Mouse (Mus musculus): ENCODE data around the gene Cst6. TPM values are rescaled to one million over a fixed set of nuclear protein-coding genes. Genes with fewer than 3 reads are reported as not detected.

Gene Cst6
- polyA plus RNA-seq, 1 experiment from 2014 or later = 33.1 TPM

GRCm38 (mm10) chr19:5383326-5383725 lies 34.0 kb upstream of the Cst6 start:
- H3K4me2 ChIP-seq (ENCODE audit: low read depth, low read length) = no peak overlapping the region
- H3K4me1 ChIP-seq (ENCODE audit: control insufficient read depth, insufficient read depth, low read length) = peaks cover 15% of the 10 kb centered on the region
- no peaks in the 10 kb centered on the region for H3K9me3 ChIP-seq (ENCODE audit: control insufficient read depth, low read length)
- H3K9ac ChIP-seq (ENCODE audit: low read depth, low read length) = no peak overlapping the region
- no peak overlapping the region for H3K4me3 ChIP-seq (ENCODE audit: low read length)
- H3K36me3 ChIP-seq (ENCODE audit: control insufficient read depth, insufficient read depth, low read length) = peaks cover 40% of the 10 kb centered on the region
- no peak overlapping the region for H3K27ac ChIP-seq (ENCODE audit: low read length)
- H3K27me3 ChIP-seq (replicated peaks; ENCODE audit: control insufficient read depth, insufficient read depth, low read length) = no peaks in the 10 kb centered on the region
- no peak for ATAC-seq
- 93% methylated on average over 12 of the region's 12 CpGs for WGBS

DNA sequence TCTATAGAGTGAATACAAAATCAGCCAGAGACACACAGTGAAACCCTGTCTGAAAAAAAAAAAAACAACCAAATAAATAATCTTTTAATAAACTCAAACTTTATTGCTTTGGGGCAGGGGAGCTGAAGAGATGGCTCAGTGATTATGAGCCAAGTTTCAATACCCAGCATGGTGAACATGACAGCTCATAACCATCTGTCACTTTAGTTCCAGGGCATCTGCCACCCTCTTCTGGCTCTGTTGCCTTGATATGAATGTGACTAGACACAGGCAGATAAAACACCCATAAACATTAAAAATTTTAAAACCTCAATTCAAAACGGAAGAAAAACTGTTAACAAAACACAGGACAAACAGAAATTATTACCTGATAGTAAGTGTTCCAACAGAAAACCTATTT lies 28.1 kb upstream of the Cst6 start:
- H3K4me2 ChIP-seq (ENCODE audit: low read depth, low read length) = no peak overlapping the region
- no peak for ATAC-seq
- peaks cover 24% of the 10 kb centered on the region for H3K36me3 ChIP-seq (ENCODE audit: control insufficient read depth, insufficient read depth, low read length)
- H3K27ac ChIP-seq (ENCODE audit: low read length) = no peak overlapping the region
- WGBS = 85% methylated on average over 1 of the region's 1 CpGs
- no peaks in the 10 kb centered on the region for H3K9me3 ChIP-seq (ENCODE audit: control insufficient read depth, low read length)
- no peak overlapping the region for H3K9ac ChIP-seq (ENCODE audit: low read depth, low read length)
- H3K4me1 ChIP-seq (ENCODE audit: control insufficient read depth, insufficient read depth, low read length) = no peaks in the 10 kb centered on the region
- H3K27me3 ChIP-seq (replicated peaks; ENCODE audit: control insufficient read depth, insufficient read depth, low read length) = no peaks in the 10 kb centered on the region
- no peak overlapping the region for H3K4me3 ChIP-seq (ENCODE audit: low read length)

- Histone ChIP-seq H3K36me3 (ENCODE audit: control insufficient read depth, insufficient read depth, low read length) (peaks cover 21% of the 10 kb centered on the region), H3K9ac (ENCODE audit: low read depth, low read length) (no peak overlapping the region)
These were observed 25.4 kb upstream of the Cst6 start for GRCm38 (mm10) chr19:5374748-5375147.

GRCm38 (mm10) chr19:5374177-5374576 lies 24.8 kb upstream of the Cst6 start:
- Histone ChIP-seq H3K4me2 (ENCODE audit: low read depth, low read length) (no peak overlapping the region), H3K27ac (ENCODE audit: low read length) (peak overlapping the region; percentile 87), H3K4me1 (ENCODE audit: control insufficient read depth, insufficient read depth, low read length) (no peaks in the 10 kb centered on the region), H3K27me3 (replicated peaks; ENCODE audit: control insufficient read depth, insufficient read depth, low read length) (no peaks in the 10 kb centered on the region), H3K36me3 (ENCODE audit: control insufficient read depth, insufficient read depth, low read length) (peaks cover 19% of the 10 kb centered on the region), H3K9ac (ENCODE audit: low read depth, low read length) (no peak overlapping the region), H3K4me3 (ENCODE audit: low read length) (no peak overlapping the region), H3K9me3 (ENCODE audit: control insufficient read depth, low read length) (no peaks in the 10 kb centered on the region)
- ATAC-seq = peak; percentile 89
- 73% methylated on average over 4 of the region's 4 CpGs for WGBS

More at GRCm38 (mm10) chr19:5374748-5375147, 25.4 kb upstream of the Cst6 start:
- H3K4me1 ChIP-seq (ENCODE audit: control insufficient read depth, insufficient read depth, low read length) = no peaks in the 10 kb centered on the region
- WGBS = 56% methylated on average over 4 of the region's 4 CpGs
- peak; percentile 66 for ATAC-seq
- H3K27ac ChIP-seq (ENCODE audit: low read length) = peak overlapping the region; percentile 87
- no peaks in the 10 kb centered on the region for H3K27me3 ChIP-seq (replicated peaks; ENCODE audit: control insufficient read depth, insufficient read depth, low read length)
- H3K9me3 ChIP-seq (ENCODE audit: control insufficient read depth, low read length) = no peaks in the 10 kb centered on the region
- H3K4me3 ChIP-seq (ENCODE audit: low read length) = no peak overlapping the region
- H3K4me2 ChIP-seq (ENCODE audit: low read depth, low read length) = no peak overlapping the region

- no peaks in the 10 kb centered on the region for H3K27me3 ChIP-seq (replicated peaks; ENCODE audit: control insufficient read depth, insufficient read depth, low read length)
- no peak overlapping the region for H3K4me3 ChIP-seq (ENCODE audit: low read length)
- no peak overlapping the region for H3K27ac ChIP-seq (ENCODE audit: low read length)
- H3K9ac ChIP-seq (ENCODE audit: low read depth, low read length) = no peak overlapping the region
- no peaks in the 10 kb centered on the region for H3K9me3 ChIP-seq (ENCODE audit: control insufficient read depth, low read length)
- WGBS = 90% methylated on average over 7 of the region's 7 CpGs
- ATAC-seq = no peak
- H3K36me3 ChIP-seq (ENCODE audit: control insufficient read depth, insufficient read depth, low read length) = peaks cover 16% of the 10 kb centered on the region
- H3K4me2 ChIP-seq (ENCODE audit: low read depth, low read length) = no peak overlapping the region
- H3K4me1 ChIP-seq (ENCODE audit: control insufficient read depth, insufficient read depth, low read length) = peaks cover 6% of the 10 kb centered on the region
These were observed 23.4 kb upstream of the Cst6 start for GRCm38 (mm10) chr19:5372724-5373123.

- peaks cover 9% of the 10 kb centered on the region for H3K4me1 ChIP-seq (ENCODE audit: control insufficient read depth, insufficient read depth, low read length)
- H3K36me3 ChIP-seq (ENCODE audit: control insufficient read depth, insufficient read depth, low read length) = peaks cover 16% of the 10 kb centered on the region
- no peak for ATAC-seq
- no peak overlapping the region for H3K9ac ChIP-seq (ENCODE audit: low read depth, low read length)
- no peak overlapping the region for H3K4me3 ChIP-seq (ENCODE audit: low read length)
- H3K27ac ChIP-seq (ENCODE audit: low read length) = no peak overlapping the region
- 81% methylated on average over 3 of the region's 3 CpGs for WGBS
- no peak overlapping the region for H3K4me2 ChIP-seq (ENCODE audit: low read depth, low read length)
- H3K9me3 ChIP-seq (ENCODE audit: control insufficient read depth, low read length) = no peaks in the 10 kb centered on the region
- no peaks in the 10 kb centered on the region for H3K27me3 ChIP-seq (replicated peaks; ENCODE audit: control insufficient read depth, insufficient read depth, low read length)
These were observed 21.6 kb upstream of the Cst6 start for GRCm38 (mm10) chr19:5370932-5371331.

- peaks cover 15% of the 10 kb centered on the region for H3K36me3 ChIP-seq (ENCODE audit: control insufficient read depth, insufficient read depth, low read length)
- H3K27ac ChIP-seq (ENCODE audit: low read length) = peak overlapping the region; percentile 96
- H3K4me1 ChIP-seq (ENCODE audit: control insufficient read depth, insufficient read depth, low read length) = peaks cover 13% of the 10 kb centered on the region
- H3K4me3 ChIP-seq (ENCODE audit: low read length) = peak overlapping the region; percentile 96
- H3K9me3 ChIP-seq (ENCODE audit: control insufficient read depth, low read length) = no peaks in the 10 kb centered on the region
- H3K4me2 ChIP-seq (ENCODE audit: low read depth, low read length) = peak overlapping the region; percentile 84
- peak overlapping the region; percentile 93 for H3K9ac ChIP-seq (ENCODE audit: low read depth, low read length)
- ATAC-seq = no peak
- WGBS = 7% methylated on average over 11 of the region's 11 CpGs
- H3K27me3 ChIP-seq (replicated peaks; ENCODE audit: control insufficient read depth, insufficient read depth, low read length) = no peaks in the 10 kb centered on the region
These were observed 18.1 kb upstream of the Cst6 start for GRCm38 (mm10) chr19:5367455-5367854.

DNA sequence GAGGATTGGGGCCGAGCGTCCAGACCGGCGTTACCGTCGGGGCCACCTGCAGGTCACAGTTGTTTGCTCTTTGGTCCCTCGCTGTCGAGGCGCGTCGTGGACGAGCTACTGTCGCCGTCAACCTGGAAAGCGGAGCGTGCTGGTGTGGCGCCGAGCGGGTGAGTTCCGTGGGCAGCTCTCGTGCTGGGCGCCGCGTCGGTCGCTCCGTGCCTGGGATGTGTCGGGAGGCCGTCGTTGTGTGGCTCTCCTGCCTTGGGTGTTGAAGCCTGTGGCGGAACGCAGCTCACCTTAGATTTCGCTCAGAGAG lies 17.6 kb upstream of the Cst6 start, which contains the start of gene Banf1:
TSS of gene Banf1 (minus strand) at position 116 of the 307 bp plus-strand sequence.
- H3K9me3 ChIP-seq (ENCODE audit: control insufficient read depth, low read length) = no peaks in the 10 kb centered on the region
- H3K36me3 ChIP-seq (ENCODE audit: control insufficient read depth, insufficient read depth, low read length) = peaks cover 12% of the 10 kb centered on the region
- H3K4me3 ChIP-seq (ENCODE audit: low read length) = peak within 1 kb of the TSS; percentile 96
- under 1% methylated on average over 33 of the region's 33 CpGs for WGBS
- H3K4me2 ChIP-seq (ENCODE audit: low read depth, low read length) = peak within 1 kb of the TSS; percentile 84
- peak within 1 kb of the TSS; percentile 96 for H3K27ac ChIP-seq (ENCODE audit: low read length)
- peak; percentile 17; the same call in 1 of the 2 replicates for ATAC-seq
- H3K9ac ChIP-seq (ENCODE audit: low read depth, low read length) = peak within 1 kb of the TSS; percentile 93
- H3K4me1 ChIP-seq (ENCODE audit: control insufficient read depth, insufficient read depth, low read length) = peaks cover 13% of the 10 kb centered on the region
- no peaks in the 10 kb centered on the region for H3K27me3 ChIP-seq (replicated peaks; ENCODE audit: control insufficient read depth, insufficient read depth, low read length)

- Histone ChIP-seq H3K36me3 (ENCODE audit: control insufficient read depth, insufficient read depth, low read length) (peaks cover 12% of the 10 kb centered on the region; the same call in 1 of the 2 replicates), H3K4me2 (ENCODE audit: low read depth, low read length) (peak within 1 kb of the TSS; percentile 84), H3K27me3 (replicated peaks; ENCODE audit: control insufficient read depth, insufficient read depth, low read length) (no peaks in the 10 kb centered on the region), H3K4me3 (ENCODE audit: low read length) (peak within 1 kb of the TSS; percentile 96), H3K27ac (ENCODE audit: low read length) (peak within 1 kb of the TSS; percentile 96), H3K9me3 (ENCODE audit: control insufficient read depth, low read length) (no peaks in the 10 kb centered on the region), H3K4me1 (ENCODE audit: control insufficient read depth, insufficient read depth, low read length) (peaks cover 13% of the 10 kb centered on the region), H3K9ac (ENCODE audit: low read depth, low read length) (peak within 1 kb of the TSS; percentile 93)
- ATAC-seq = peak; percentile 95
- under 1% methylated on average over 92 of the region's 92 CpGs for WGBS
These were observed 17.0 kb upstream of the Cst6 start, which contains the start of gene Eif1ad for GRCm38 (mm10) chr19:5366175-5367052. Eif1ad (plus strand) TSS chr19:5366741.
